Mouse (Mus musculus) ovary, postnatal 10 days (tissue): Measurements from ENCODE around the gene Myg1.

Experiments
- DNase-seq: peaks from one replicate; pipeline ENCODE4 v3.0.0; 2022; ENCODE audit warnings: low spot score

Myg1 gene

GRCm38 (mm10) chr15:102346444-102346843, 14.9 kb downstream of the Myg1 start:
- no peak for DNase-seq

- peak; percentile 85 for DNase-seq
Measured at GRCm38 (mm10) chr15:102350138-102350941, 18.8 kb downstream of the Myg1 start, which contains the start of gene Aaas. TSS of gene Aaas (minus strand) at chr15:102350771.

- no peak for DNase-seq
Measured at GRCm38 (mm10) chr15:102350942-102351291, 19.4 kb downstream of the Myg1 start.

- DNase-seq, result no peak
Measured at GRCm38 (mm10) chr15:102352177-102352576, 20.7 kb downstream of the Myg1 start.

GRCm38 (mm10) chr15:102353986-102354385, 22.5 kb downstream of the Myg1 start:
- DNase-seq, result no peak

GRCm38 (mm10) chr15:102355134-102355870, 23.8 kb downstream of the Myg1 start:
- DNase-seq, result peak; percentile 67

- DNase-seq, result no peak
Measured at GRCm38 (mm10) chr15:102355871-102356441, 24.4 kb downstream of the Myg1 start.

GRCm38 (mm10) chr15:102356501-102357325, 25.2 kb downstream of the Myg1 start:
- no peak for DNase-seq

GRCm38 (mm10) chr15:102358126-102358525, 26.6 kb downstream of the Myg1 start:
- no peak for DNase-seq

- DNase-seq, result no peak
Measured at GRCm38 (mm10) chr15:102358834-102359233, 27.3 kb downstream of the Myg1 start.

GRCm38 (mm10) chr15:102362648-102363047, 31.1 kb downstream of the Myg1 start:
- DNase-seq, result no peak

GRCm38 (mm10) chr15:102364678-102365077, 33.2 kb downstream of the Myg1 start:
- no peak for DNase-seq

GRCm38 (mm10) chr15:102366238-102366637, 34.7 kb downstream of the Myg1 start:
- no peak for DNase-seq

- no peak for DNase-seq
Measured at GRCm38 (mm10) chr15:102366733-102367344, 35.3 kb downstream of the Myg1 start, which contains the start of gene Sp7. TSS of gene Sp7 (minus strand) at chr15:102367182.

GRCm38 (mm10) chr15:102369972-102370371, 38.5 kb downstream of the Myg1 start:
- DNase-seq, result no peak

GRCm38 (mm10) chr15:102370727-102371126, 39.2 kb downstream of the Myg1 start:
- no peak for DNase-seq

- no peak for DNase-seq
Measured at GRCm38 (mm10) chr15:102376453-102377162, 45.1 kb downstream of the Myg1 start.

- peak; percentile 78 for DNase-seq
Measured at GRCm38 (mm10) chr15:102377163-102377543, 45.6 kb downstream of the Myg1 start.

- DNase-seq, result no peak
Measured at GRCm38 (mm10) chr15:102377810-102378262, 46.3 kb downstream of the Myg1 start.

- DNase-seq, result peak; percentile 81
Measured at GRCm38 (mm10) chr15:102381575-102381974, 50.1 kb downstream of the Myg1 start.

GRCm38 (mm10) chr15:102383671-102384070, 52.2 kb downstream of the Myg1 start:
- no peak for DNase-seq
